In the genomic region with DNA sequence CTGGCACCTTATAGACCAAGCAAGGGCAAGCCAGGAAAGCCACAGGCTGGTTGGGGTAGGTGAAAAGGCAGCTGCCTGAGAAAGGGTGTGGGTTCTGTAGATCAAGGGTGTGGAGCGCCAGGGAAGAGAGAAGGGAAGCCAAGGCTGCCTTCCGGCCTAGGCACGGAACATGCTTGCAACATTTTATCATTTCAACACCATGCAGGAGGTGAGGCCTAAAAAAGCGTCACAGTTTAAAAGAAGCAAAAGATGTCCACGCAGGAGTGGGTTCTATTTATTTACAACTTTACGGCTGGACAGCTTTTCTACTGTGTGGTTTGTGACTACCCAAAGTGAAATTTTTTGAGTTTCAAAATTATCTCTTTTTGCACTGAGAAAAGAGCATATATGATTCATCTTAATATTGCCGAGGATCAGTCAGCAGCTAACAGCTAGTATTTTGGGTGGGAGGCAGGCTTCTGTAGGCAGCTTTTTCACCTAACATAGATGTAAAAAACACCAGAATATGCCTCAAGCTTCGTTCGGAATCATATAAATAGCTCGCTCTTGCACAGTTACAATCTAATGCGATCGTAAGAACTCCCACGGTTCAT, we compare ENCODE assay signal across 9 mouse cellular contexts.
A peak's percentile ranks its signal among the peaks of the same experiment; 100 is the strongest.
DNase-seq lines count a peak whose midpoint lies in the region; ATAC-seq and TF ChIP-seq lines count a peak whose summit lies in the region.
"Had no signal": no experiment of that assay in that cellular context is flagged by ENCODE, and none has a peak within 500 bp of the region (broad histone marks: within the 10 kb centered on the region; RNA-seq: fewer than 3 reads in every experiment).

No protein-coding gene starts in this region.

- no peaks in the 10 kb centered on the region for H3K27me3 ChIP-seq in intestine, postnatal 0 days (replicated peaks; ENCODE audit: control insufficient read depth, insufficient read depth, low read length)
- H3K27me3 ChIP-seq in intestine, embryonic 16.5 days (replicated peaks; ENCODE audit: control insufficient read depth, insufficient read depth, low read length) = no peaks in the 10 kb centered on the region
- H3K27me3 ChIP-seq in midbrain, embryonic 10.5 days (ENCODE audit: low read depth, poor library complexity, severe bottlenecking) = no peaks in the 10 kb centered on the region

- H3K9me3 ChIP-seq in intestine, postnatal 0 days (ENCODE audit: control insufficient read depth) = no peaks in the 10 kb centered on the region
- no peaks in the 10 kb centered on the region for H3K9me3 ChIP-seq in intestine, embryonic 16.5 days (ENCODE audit: control insufficient read depth, low read length)
- no peaks in the 10 kb centered on the region for H3K9me3 ChIP-seq in midbrain, embryonic 10.5 days (replicated peaks)

- peak; percentile 84 for DNase-seq in gonadal fat pad, adult 2 months (ENCODE audit: low read depth)
- DNase-seq in right cerebral cortex, postnatal 10 days (ENCODE audit: low spot score in 2 of 2) = peak; percentile 29 to 57
- DNase-seq in midbrain, embryonic 10.5 days (ENCODE audit: low spot score) = no peak
- no peak for DNase-seq in cerebellum, adult 8-10 months
- no peak for DNase-seq in embryo, embryonic 11 days

- TF ChIP-seq POLR2A in bone marrow, adult 2 months (IDR thresholded peaks at IDR 0.05; ENCODE audit: borderline replicate concordance, control insufficient read depth, low read depth, low read length) = no peak

- H3K9ac ChIP-seq in intestine, postnatal 0 days (ENCODE audit: low read depth, low read length) = no peak overlapping the region
- no peak overlapping the region for H3K9ac ChIP-seq in intestine, embryonic 16.5 days (ENCODE audit: low read depth, low read length)
- H3K9ac ChIP-seq: liver, embryonic 14.5 days had no signal

- H3K4me2 ChIP-seq in intestine, postnatal 0 days (replicated peaks; ENCODE audit: low read depth) = no peak overlapping the region
- no peak overlapping the region for H3K4me2 ChIP-seq in intestine, embryonic 16.5 days (ENCODE audit: low read depth, low read length)

- TF ChIP-seq CTCF in intestine, postnatal 0 days (IDR thresholded peaks at IDR 0.05; ENCODE audit: low read depth) = no peak
- TF ChIP-seq CTCF in bone marrow, adult 2 months (IDR thresholded peaks at IDR 0.05; ENCODE audit: control insufficient read depth, insufficient read depth, low read length) = no peak

- H3K4me3 ChIP-seq in intestine, postnatal 0 days (ENCODE audit: low read depth, low read length) = no peak overlapping the region
- H3K4me3 ChIP-seq in intestine, embryonic 16.5 days (ENCODE audit: low read length) = no peak overlapping the region
- H3K4me3 ChIP-seq in bone marrow, adult 2 months (replicated peaks; ENCODE audit: control insufficient read depth, low read depth, low read length) = no peak overlapping the region
- H3K4me3 ChIP-seq in midbrain, embryonic 10.5 days = no peak overlapping the region

- WGBS in intestine, postnatal 0 days = 83% methylated on average over 13 of the region's 13 CpGs
- 81% methylated on average over 13 of the region's 13 CpGs for WGBS in intestine, embryonic 16.5 days
- WGBS in bone marrow, adult 2 months = 64% methylated on average over 13 of the region's 13 CpGs
- WGBS in midbrain, embryonic 10.5 days = 91% methylated on average over 13 of the region's 13 CpGs

- ATAC-seq in intestine, postnatal 0 days = 0 out of 2 replicates have a peak, but pooled peaks have one; percentile 33
- ATAC-seq in intestine, embryonic 16.5 days = no peak

- 0 out of 2 replicates have a peak, but pooled peaks cover 6% of the 10 kb centered on the region for H3K4me1 ChIP-seq in intestine, postnatal 0 days (replicated peaks; ENCODE audit: control insufficient read depth, insufficient read depth, low read length)
- peaks cover 9% of the 10 kb centered on the region; the same call in 1 of the 2 replicates for H3K4me1 ChIP-seq in intestine, embryonic 16.5 days (ENCODE audit: control insufficient read depth, insufficient read depth, low read length)
- H3K4me1 ChIP-seq in bone marrow, adult 2 months (ENCODE audit: control insufficient read depth, insufficient read depth, low read length) = peaks cover 1% of the 10 kb centered on the region; the same call in 1 of the 2 replicates
- no peaks in the 10 kb centered on the region for H3K4me1 ChIP-seq in midbrain, embryonic 10.5 days

- H3K27ac ChIP-seq in intestine, postnatal 0 days (ENCODE audit: low read depth, low read length) = no peak overlapping the region
- H3K27ac ChIP-seq in intestine, embryonic 16.5 days (ENCODE audit: low read length) = no peak overlapping the region
- H3K27ac ChIP-seq in bone marrow, adult 2 months (ENCODE audit: control insufficient read depth, insufficient read depth, low read depth, low read length, poor library complexity) = peak overlapping the region; percentile 48; the same call in 1 of the 2 replicates
- no peak overlapping the region for H3K27ac ChIP-seq in midbrain, embryonic 10.5 days (replicated peaks)
- H3K27ac ChIP-seq: liver, embryonic 14.5 days had no signal

- no peaks in the 10 kb centered on the region for H3K36me3 ChIP-seq in intestine, postnatal 0 days (ENCODE audit: control insufficient read depth, insufficient read depth)
- H3K36me3 ChIP-seq in intestine, embryonic 16.5 days (ENCODE audit: control insufficient read depth, insufficient read depth, low read length) = no peaks in the 10 kb centered on the region
- no peaks in the 10 kb centered on the region for H3K36me3 ChIP-seq in midbrain, embryonic 10.5 days

Comparison
In these comparisons a context has a peak if more than half of its experiments do, and no peak if none do; other contexts are left out.
1. DNase-seq: peak in gonadal fat pad, adult 2 months (single experiment) and right cerebral cortex, postnatal 10 days (2 of 2); none in midbrain, embryonic 10.5 days (single experiment), cerebellum, adult 8-10 months (single experiment) and embryo, embryonic 11 days (single experiment).